In genomic region chr4:147869238-147869637, GRCm38 (mm10) we compare ENCODE assay signal across 8 mouse cellular contexts. TPM values are rescaled to one million over a fixed set of nuclear protein-coding genes. Genes with fewer than 3 reads are reported as not detected.
DNase-seq lines count a peak whose midpoint lies in the region; ATAC-seq lines count a peak whose summit lies in the region.

No protein-coding gene starts in this region.

- no peak for ATAC-seq in kidney, embryonic 16.5 days (ENCODE audit: low FRiP score, low TSS enrichment)
- ATAC-seq in intestine, embryonic 14.5 days (replicated peaks; ENCODE audit: low FRiP score, low TSS enrichment, low read depth): no peak

- H3K4me3 ChIP-seq in kidney, embryonic 16.5 days (ENCODE audit: low read length): peak overlapping the region; percentile 66
- H3K4me3 ChIP-seq in embryonic facial prominence, embryonic 10.5 days: peak overlapping the region; percentile 91
- peak overlapping the region; percentile 83 for H3K4me3 ChIP-seq in intestine, embryonic 14.5 days (ENCODE audit: low read depth, low read length)

- no peaks in the 10 kb centered on the region for H3K27me3 ChIP-seq in kidney, embryonic 16.5 days (ENCODE audit: insufficient read depth, low read length)
- H3K27me3 ChIP-seq in embryonic facial prominence, embryonic 10.5 days (replicated peaks; ENCODE audit: low read depth, poor library complexity, severe bottlenecking): no peaks in the 10 kb centered on the region
- no peaks in the 10 kb centered on the region for H3K27me3 ChIP-seq in intestine, embryonic 14.5 days (replicated peaks; ENCODE audit: control insufficient read depth, insufficient read depth, low read length)

- DNase-seq in kidney, postnatal 4 days: no peak
- DNase-seq in embryonic facial prominence, embryonic 10.5 days (ENCODE audit: low spot score): peak; percentile 15
- peak; percentile 61 for DNase-seq in intestine, embryonic 14.5 days (ENCODE audit: low spot score)
- peak; percentile 23 for DNase-seq in neural tube, embryonic 10.5 days (ENCODE audit: extremely low spot score, low spot score)
- DNase-seq in ovary, postnatal 36 days (ENCODE audit: low spot score): no peak
- no peak for DNase-seq in spleen, adult 12 weeks (ENCODE audit: low spot score)
- DNase-seq in urinary bladder, postnatal 4 days (ENCODE audit: low spot score in 2 of 2): no peak

- peaks cover 21% of the 10 kb centered on the region for H3K4me1 ChIP-seq in kidney, embryonic 16.5 days (ENCODE audit: insufficient read depth, low read length)
- H3K4me1 ChIP-seq in embryonic facial prominence, embryonic 10.5 days: peaks cover 27% of the 10 kb centered on the region
- H3K4me1 ChIP-seq in intestine, embryonic 14.5 days (replicated peaks; ENCODE audit: control insufficient read depth, insufficient read depth, low read length): peaks cover 19% of the 10 kb centered on the region

- peak overlapping the region; percentile 84 for H3K4me2 ChIP-seq in kidney, embryonic 16.5 days (replicated peaks; ENCODE audit: low read depth, low read length)
- peak overlapping the region; percentile 82 for H3K4me2 ChIP-seq in intestine, embryonic 14.5 days (ENCODE audit: low read length)

- H3K36me3 ChIP-seq in kidney, embryonic 16.5 days (ENCODE audit: insufficient read depth, low read length): peaks cover 44% of the 10 kb centered on the region
- H3K36me3 ChIP-seq in embryonic facial prominence, embryonic 10.5 days (replicated peaks): peaks cover 67% of the 10 kb centered on the region
- peaks cover 37% of the 10 kb centered on the region for H3K36me3 ChIP-seq in intestine, embryonic 14.5 days (ENCODE audit: control insufficient read depth, insufficient read depth, low read length)

- peak overlapping the region; percentile 83 for H3K9ac ChIP-seq in kidney, embryonic 16.5 days (replicated peaks; ENCODE audit: low read length)
- H3K9ac ChIP-seq in intestine, embryonic 14.5 days (ENCODE audit: low read length): peak overlapping the region; percentile 63

- 7% methylated on average over 5 of the region's 5 CpGs for WGBS in kidney, embryonic 16.5 days
- 17% methylated on average over 5 of the region's 5 CpGs for WGBS in embryonic facial prominence, embryonic 10.5 days
- 17% methylated on average over 5 of the region's 5 CpGs for WGBS in intestine, embryonic 14.5 days

- peak overlapping the region; percentile 51 for H3K27ac ChIP-seq in kidney, embryonic 16.5 days (ENCODE audit: low read length)
- peak overlapping the region; percentile 84 for H3K27ac ChIP-seq in embryonic facial prominence, embryonic 10.5 days (replicated peaks)
- peak overlapping the region; percentile 65 for H3K27ac ChIP-seq in intestine, embryonic 14.5 days (ENCODE audit: low read depth)

- H3K9me3 ChIP-seq in kidney, embryonic 16.5 days (ENCODE audit: low read length): no peaks in the 10 kb centered on the region
- H3K9me3 ChIP-seq in embryonic facial prominence, embryonic 10.5 days: peaks cover 4% of the 10 kb centered on the region; the same call in 1 of the 2 replicates
- no peaks in the 10 kb centered on the region for H3K9me3 ChIP-seq in intestine, embryonic 14.5 days (ENCODE audit: control insufficient read depth, low read length)

RNA-seq across cellular contexts. Expression of gene Fv1, which starts 0.5 kb away (rescaled TPM):
- polyA plus RNA-seq in kidney, embryonic 16.5 days (2015; fragmentation: Nextera tagmentation; extraction: Ambion mirVana): 12.9 and 13.1 TPM in 2 replicates
- 14.8 and 15.5 TPM in 2 replicates for polyA plus RNA-seq in embryonic facial prominence, embryonic 10.5 days (2016; fragmentation: Nextera tagmentation; extraction: Ambion mirVana)
- polyA plus RNA-seq in intestine, embryonic 14.5 days (2014; fragmentation: Nextera tagmentation; extraction: Ambion mirVana): 9.0 and 9.7 TPM in 2 replicates

RNA-seq across cellular contexts. Expression of gene Miip, which starts 0.6 kb away (rescaled TPM):
- 55.3 and 55.4 TPM in 2 replicates for polyA plus RNA-seq in kidney, embryonic 16.5 days (2015; fragmentation: Nextera tagmentation; extraction: Ambion mirVana)
- 64.2 and 66.1 TPM in 2 replicates for polyA plus RNA-seq in embryonic facial prominence, embryonic 10.5 days (2016; fragmentation: Nextera tagmentation; extraction: Ambion mirVana)
- 32.1 and 34.6 TPM in 2 replicates for polyA plus RNA-seq in intestine, embryonic 14.5 days (2014; fragmentation: Nextera tagmentation; extraction: Ambion mirVana)

RNA-seq across cellular contexts. Expression of gene Zfp933, which starts 21.1 kb away (rescaled TPM):
- polyA plus RNA-seq in kidney, embryonic 16.5 days (2015; fragmentation: Nextera tagmentation; extraction: Ambion mirVana): 5.4 TPM in 2 replicates
- polyA plus RNA-seq in embryonic facial prominence, embryonic 10.5 days (2016; fragmentation: Nextera tagmentation; extraction: Ambion mirVana): 4.2 and 5.8 TPM in 2 replicates
- polyA plus RNA-seq in intestine, embryonic 14.5 days (2014; fragmentation: Nextera tagmentation; extraction: Ambion mirVana): 4.7 TPM in 2 replicates

RNA-seq across cellular contexts. Expression of gene Mfn2, which starts 35.3 kb away (rescaled TPM):
- 45.4 and 47.1 TPM in 2 replicates for polyA plus RNA-seq in kidney, embryonic 16.5 days (2015; fragmentation: Nextera tagmentation; extraction: Ambion mirVana)
- 38.2 and 38.6 TPM in 2 replicates for polyA plus RNA-seq in embryonic facial prominence, embryonic 10.5 days (2016; fragmentation: Nextera tagmentation; extraction: Ambion mirVana)
- 31.6 and 33.3 TPM in 2 replicates for polyA plus RNA-seq in intestine, embryonic 14.5 days (2014; fragmentation: Nextera tagmentation; extraction: Ambion mirVana)

RNA-seq across cellular contexts. Expression of gene Zfp984, which starts 59.6 kb away (rescaled TPM):
- 9.9 and 11.0 TPM in 2 replicates for polyA plus RNA-seq in kidney, embryonic 16.5 days (2015; fragmentation: Nextera tagmentation; extraction: Ambion mirVana)
- polyA plus RNA-seq in embryonic facial prominence, embryonic 10.5 days (2016; fragmentation: Nextera tagmentation; extraction: Ambion mirVana): 6.3 and 7.7 TPM in 2 replicates
- 8.8 and 11.5 TPM in 2 replicates for polyA plus RNA-seq in intestine, embryonic 14.5 days (2014; fragmentation: Nextera tagmentation; extraction: Ambion mirVana)

Comparison
In these comparisons a context has a peak if more than half of its experiments do, and no peak if none do; other contexts are left out.
1. DNase-seq: peak in embryonic facial prominence, embryonic 10.5 days (single experiment), intestine, embryonic 14.5 days (single experiment) and neural tube, embryonic 10.5 days (single experiment); none in kidney, postnatal 4 days (0 of 2), ovary, postnatal 36 days (single experiment), spleen, adult 12 weeks (single experiment) and urinary bladder, postnatal 4 days (0 of 2).
2. Peak in every context shown above with its lines, with median percentiles within 50 percentile points of each other: H3K27ac ChIP-seq and H3K4me3 ChIP-seq.